Mouse (Mus musculus) megakaryocyte, adult 5-6 weeks (primary cell): Measurements from ENCODE around the gene Nfe2. TPM values are rescaled to one million over a fixed set of nuclear protein-coding genes. Genes with fewer than 3 reads are reported as not detected.

Source experiments
- ATAC-seq: 2 replicates; pipeline ENCODE4 v1.8.0; 2016; ENCODE audit warnings: mild to moderate bottlenecking, inconsistent platforms; ENCODE audit not compliant: poor library complexity, severe bottlenecking
- total RNA-seq, 2 experiments: library from RNA; stranded (forward) in 1 of 2; stranded (reverse) in 1 of 2; fragments of 153-499, 151-499 nt in 1 of 2; fragments of 221-1000, 200-1000 nt in 1 of 2; gene quantifications; 2 replicates each; pipeline versions ENCODE4 v1.2.3 to v1.2.4; 2015 to 2017

Nfe2 gene
- total RNA-seq (2015), result 205 and 258 TPM in 2 replicates
- 218 and 249 TPM in 2 replicates for total RNA-seq (2017)

DNA sequence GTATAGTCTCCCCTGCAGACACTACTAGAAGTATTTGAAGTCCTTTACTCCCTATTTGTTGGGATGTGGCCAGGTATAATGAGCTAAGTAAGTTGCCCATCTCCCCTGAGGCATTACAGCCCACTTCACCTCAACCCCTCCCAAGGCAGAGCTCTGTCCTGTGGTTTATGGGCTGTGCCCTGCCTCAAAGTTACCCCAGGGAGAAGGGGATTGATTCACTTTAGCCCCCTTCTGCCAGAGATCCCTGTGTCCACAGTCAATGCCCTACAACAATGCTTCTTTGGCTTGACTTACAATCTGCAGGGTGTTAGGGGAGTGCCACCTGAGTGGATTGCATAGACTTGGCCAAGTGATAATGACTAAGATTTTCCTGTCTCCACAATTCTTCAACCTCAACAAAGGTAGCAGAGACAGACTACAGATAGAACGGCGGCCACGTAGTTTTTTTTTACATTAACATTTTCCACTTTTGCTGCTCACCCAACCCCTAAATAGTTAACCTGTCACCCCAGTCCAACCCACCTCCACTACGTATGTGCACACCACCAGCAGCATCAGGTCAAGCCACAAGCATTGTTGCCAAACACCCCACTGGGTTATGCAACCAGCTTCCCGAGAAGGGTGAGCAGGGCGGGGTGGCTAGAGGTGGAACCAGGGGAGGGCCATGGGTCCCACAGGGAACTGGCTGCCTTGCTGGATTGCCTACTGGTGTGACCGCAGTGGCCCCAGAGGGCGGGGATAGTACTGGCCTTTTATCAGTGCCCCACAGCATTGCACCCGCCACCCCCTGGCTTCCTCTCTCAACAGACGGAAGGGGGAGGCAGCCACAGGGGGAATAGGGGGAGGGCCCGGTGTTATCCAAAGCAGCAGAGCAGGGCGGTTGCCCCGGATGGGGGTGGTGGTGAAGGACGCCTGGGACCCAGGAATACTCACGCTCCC is at the start of gene Nfe2:
Gene Nfe2 (minus strand): TSS at position 614 of the 939 bp plus-strand sequence.
- ATAC-seq, result peak; percentile 83

DNA sequence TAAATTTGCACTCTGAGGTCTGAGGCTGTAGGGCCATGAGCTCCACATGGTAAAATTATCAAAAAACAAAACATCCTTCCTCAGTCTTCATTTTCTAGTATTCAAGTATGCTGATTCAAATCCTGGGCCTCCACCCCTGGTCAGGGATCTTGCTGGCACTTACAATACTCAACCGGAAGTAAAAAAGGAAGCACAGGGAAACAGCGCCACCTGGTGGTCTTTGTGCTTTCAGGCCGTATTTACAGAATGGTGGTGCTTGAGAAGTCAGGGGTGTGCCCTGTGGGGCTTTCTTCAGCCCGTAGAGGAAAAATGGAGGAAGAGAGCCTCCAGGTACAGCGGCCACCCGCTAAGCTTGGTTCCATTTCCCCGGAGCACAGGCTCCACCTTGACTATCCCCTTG is 48.9 kb upstream of the Nfe2 start:
- peak; percentile 52 for ATAC-seq

GRCm38 (mm10) chr15:103305792-103306645 is 47.8 kb upstream of the Nfe2 start:
- no peak for ATAC-seq

GRCm38 (mm10) chr15:103305070-103305678 is 47.0 kb upstream of the Nfe2 start:
- peak; percentile 82 for ATAC-seq

DNA sequence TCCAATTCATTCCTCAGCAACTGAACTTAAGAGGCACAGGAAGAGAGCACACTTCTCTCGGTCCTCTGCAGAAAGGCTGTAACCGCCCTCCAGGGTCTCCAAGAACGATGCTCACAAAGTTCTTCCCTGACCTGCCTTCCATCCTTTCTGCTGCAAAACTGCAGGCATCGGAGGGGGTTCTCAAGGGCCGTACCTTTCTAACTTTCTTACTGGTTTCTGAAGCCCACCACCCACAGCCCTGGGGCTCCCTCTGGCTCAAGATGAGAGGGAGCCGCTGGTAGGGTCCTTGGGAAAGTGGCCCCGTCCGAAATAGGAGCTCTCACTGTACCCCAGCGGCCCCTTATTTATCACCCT is 46.4 kb upstream of the Nfe2 start:
- ATAC-seq, result no peak

GRCm38 (mm10) chr15:103303916-103304615 is 45.9 kb upstream of the Nfe2 start:
- ATAC-seq, result no peak

DNA sequence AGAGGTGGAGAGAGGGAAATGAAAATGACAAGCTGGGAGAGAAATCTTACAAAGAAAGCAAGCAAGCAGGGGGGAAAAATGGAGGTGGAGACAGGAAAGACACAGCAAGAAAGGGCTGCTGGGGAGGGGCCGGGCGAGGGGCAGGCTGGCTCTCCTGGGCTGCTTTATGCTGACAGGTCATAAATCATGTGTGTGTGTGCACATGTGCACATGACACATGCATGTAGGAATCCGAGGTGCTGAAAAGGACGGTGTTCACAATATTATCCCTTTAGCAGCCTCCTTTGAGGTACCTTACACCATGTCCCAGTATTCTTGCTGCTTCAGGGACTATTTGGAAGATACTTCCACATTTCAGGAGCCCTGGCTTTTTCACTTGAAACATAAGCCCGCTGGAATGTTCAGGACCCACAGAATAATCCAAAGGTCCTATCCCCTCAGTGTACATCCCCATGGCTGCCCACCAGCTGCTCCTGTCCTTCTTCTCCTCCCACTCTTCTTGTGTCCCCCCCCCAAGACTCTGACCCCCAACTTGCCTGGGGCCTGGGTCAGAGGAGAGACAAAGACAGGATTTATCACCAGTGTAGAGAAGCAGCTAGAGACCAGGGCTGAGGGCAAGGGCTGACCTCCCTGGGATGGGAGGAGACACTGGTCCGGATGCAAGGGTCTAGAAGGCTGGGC is 44.3 kb upstream of the Nfe2 start:
- no peak for ATAC-seq

DNA sequence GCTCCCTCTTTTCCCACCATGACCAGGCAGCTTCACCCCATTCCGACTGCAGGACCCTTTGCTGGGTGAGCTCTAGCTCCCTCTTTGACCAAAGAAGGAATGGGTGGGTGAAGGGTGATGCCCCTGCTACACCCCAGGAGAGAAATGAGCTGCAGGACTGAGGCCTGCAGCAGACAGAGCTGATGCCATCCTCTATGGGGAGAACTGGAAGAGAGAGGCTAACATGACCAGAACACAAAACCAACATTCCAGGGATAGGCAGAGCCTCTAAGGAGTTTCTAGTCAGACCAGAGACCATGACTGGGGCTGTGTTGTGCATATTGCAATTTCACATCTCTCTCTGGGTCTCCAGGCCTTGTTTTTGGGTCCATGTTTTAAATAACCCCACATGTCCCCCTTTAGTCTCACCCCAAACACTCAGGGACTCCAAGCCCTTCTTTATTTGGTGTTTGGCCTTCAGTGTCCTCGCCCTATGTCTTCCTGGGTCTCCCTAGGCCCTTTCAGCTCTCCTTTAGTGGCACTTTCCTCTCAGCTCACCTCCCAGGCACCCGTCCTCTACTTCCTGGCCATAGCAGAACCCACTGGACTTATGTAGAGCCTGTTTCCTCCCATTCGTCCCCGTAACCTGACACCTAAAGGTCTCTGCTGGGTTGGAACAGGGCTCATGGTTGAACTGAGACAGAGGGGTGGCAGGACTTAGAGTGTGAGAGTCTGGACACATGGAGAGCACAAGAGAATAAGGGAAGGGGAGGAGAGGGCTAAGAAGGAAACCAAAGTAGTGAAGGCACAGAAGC is 43.5 kb upstream of the Nfe2 start:
- ATAC-seq, result no peak

- no peak for ATAC-seq
Observed at GRCm38 (mm10) chr15:103301046-103301445, 42.8 kb upstream of the Nfe2 start.

GRCm38 (mm10) chr15:103300560-103300959 is 42.4 kb upstream of the Nfe2 start:
- no peak for ATAC-seq

- no peak for ATAC-seq
Observed at GRCm38 (mm10) chr15:103300067-103300471, 41.9 kb upstream of the Nfe2 start.

GRCm38 (mm10) chr15:103299644-103300043 is 41.4 kb upstream of the Nfe2 start:
- ATAC-seq, result no peak

DNA sequence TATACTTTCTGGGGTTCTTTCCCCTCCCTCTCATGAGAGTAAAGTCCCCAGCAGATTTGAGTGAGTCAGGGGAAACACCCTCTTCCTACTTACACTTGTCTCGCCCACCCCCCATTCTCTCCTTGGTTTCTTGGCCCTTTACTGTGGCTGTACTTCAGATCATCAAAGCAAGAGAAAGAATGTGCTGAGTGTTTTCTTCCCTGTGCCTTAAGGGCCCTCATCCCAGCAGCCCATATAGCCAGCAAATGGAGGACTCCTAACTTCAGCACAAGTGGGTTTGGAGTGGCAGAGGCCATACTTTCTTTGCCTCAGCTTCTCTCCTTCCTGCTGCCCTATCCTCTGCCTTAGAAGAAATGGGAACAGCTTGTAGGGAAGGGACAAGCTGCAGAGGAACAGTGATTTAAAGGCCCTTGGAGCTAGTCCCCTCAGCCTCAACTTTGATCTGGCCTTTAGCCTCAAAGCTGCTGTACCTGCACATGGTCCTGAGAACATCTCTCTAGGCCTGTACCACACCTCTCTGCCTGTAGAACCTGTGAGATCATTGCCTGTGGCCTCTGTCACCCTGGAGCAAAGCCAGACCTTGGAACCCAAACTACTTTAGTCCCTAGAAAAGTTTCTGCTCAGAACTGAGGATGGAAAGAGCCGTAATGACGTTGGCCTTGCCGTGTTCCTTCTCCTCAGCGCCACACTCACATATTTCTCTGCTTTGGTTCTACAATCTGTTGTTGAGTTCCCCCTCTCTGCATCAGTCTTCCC is 40.8 kb upstream of the Nfe2 start:
- ATAC-seq, result no peak

DNA sequence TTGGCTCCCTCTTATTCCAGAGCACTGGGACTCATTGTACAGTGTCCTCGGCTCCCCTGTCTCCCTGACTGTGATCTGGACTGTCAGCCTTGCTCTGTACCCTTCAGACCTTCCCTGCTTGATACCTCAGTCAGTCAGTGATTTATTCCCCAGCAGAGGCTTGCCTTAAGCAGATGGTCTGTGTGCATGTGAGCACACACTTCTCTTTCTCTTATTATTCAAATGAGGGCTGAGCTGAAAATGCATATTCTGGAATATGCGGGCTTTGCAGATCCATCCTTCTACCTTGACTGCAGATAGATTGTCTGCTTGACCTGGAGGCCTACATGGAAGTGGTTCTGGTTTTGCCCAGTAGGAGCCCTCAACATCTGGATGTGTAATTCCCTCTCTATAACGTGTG is 39.8 kb upstream of the Nfe2 start:
- ATAC-seq, result no peak

DNA sequence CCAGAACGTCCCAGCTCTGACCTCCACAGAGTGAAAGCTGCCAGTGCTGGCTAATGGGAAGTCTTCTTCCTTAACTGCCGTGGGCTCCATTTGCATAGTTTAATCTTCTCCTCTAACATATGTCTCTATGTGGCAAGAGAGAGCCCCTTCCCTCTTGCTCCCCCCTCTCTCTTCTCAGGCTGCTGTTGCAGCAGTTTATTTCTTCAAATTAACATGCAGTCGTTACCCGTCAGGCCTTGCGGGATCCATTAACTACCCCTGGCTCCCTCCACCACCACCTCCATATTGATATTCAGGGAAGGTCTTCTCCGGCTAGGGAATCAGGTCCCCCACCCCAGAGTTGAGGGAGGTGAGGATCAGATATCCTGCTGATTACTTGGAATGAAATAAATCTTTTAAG is 39.1 kb upstream of the Nfe2 start:
- ATAC-seq, result no peak

- no peak for ATAC-seq
Observed at GRCm38 (mm10) chr15:103295851-103296250, 37.6 kb upstream of the Nfe2 start.

GRCm38 (mm10) chr15:103294649-103295048 is 36.4 kb upstream of the Nfe2 start:
- ATAC-seq, result no peak

DNA sequence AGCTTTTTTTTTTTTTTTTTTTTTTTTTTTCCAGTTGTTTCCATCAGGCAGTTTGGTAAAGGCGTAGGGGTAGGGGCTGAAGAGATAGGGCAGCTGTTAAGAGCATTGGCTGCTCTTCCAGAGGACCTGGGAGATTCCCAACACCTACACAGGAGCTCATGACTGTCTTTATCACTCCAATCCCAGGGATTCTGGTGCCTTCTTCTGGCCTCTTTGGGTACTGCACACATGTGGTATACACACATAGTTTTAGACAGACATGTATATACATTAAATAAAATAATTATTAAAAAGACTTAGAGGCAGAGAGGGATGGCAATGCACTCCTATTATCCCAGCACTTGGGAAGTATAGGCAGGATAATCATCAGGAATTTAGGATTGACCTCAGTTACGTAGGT is 35.2 kb upstream of the Nfe2 start:
- ATAC-seq, result no peak
